Mouse (Mus musculus) forebrain, embryonic 15.5 days (tissue): ENCODE data around the gene Fam198b. TPM values are rescaled to one million over a fixed set of nuclear protein-coding genes. Genes with fewer than 3 reads are reported as not detected.

ENCODE experiments used
- polyA plus RNA-seq: library from polyadenylated mRNA; unstranded; fragments of >200 nt; fragmentation: Nextera tagmentation; extraction: Ambion mirVana; gene quantifications from 2 replicates; pipeline ENCODE4 v1.2.1, GENCODE M21; 2015

Gene Fam198b
- polyA plus RNA-seq, 1 experiment from 2014 or later, result 2.4 TPM

Other genes starting within 250 kb of the Fam198b start
- gene Rxfp1, start 146.7 kb upstream of the Fam198b start, polyA plus RNA-seq, result 0.22 and 0.28 TPM in 2 replicates
- gene Tmem144, start 31.8 kb upstream of the Fam198b start, polyA plus RNA-seq, result 1.6 and 1.8 TPM in 2 replicates